Mouse (Mus musculus) embryonic stem cell, embryonic (primary cell): ENCODE data around the gene Gm45713.

Source experiments
- CTCF ChIA-PET, 4 experiments: fragments of 300-600 bp in 2 of 4; fragments of 350-600 bp in 2 of 4; sonication (Branson Sonifier 250); formaldehyde crosslinking; loops; one replicate each; lab custom pipeline; 2022; ENCODE audit warnings: inconsistent platforms in 2 of 4; lab: Charles Lee
- POLR2A ChIA-PET, 4 experiments: fragments of 300-600 bp in 2 of 4; fragments of 350-600 bp in 2 of 4; sonication (Branson Sonifier 250); formaldehyde crosslinking; loops; one replicate each; lab custom pipeline; 2022; ENCODE audit warnings: antibody characterized with exemption in 4 of 4, inconsistent platforms in 1 of 4; lab: Charles Lee

The Gm45713 gene

DNA sequence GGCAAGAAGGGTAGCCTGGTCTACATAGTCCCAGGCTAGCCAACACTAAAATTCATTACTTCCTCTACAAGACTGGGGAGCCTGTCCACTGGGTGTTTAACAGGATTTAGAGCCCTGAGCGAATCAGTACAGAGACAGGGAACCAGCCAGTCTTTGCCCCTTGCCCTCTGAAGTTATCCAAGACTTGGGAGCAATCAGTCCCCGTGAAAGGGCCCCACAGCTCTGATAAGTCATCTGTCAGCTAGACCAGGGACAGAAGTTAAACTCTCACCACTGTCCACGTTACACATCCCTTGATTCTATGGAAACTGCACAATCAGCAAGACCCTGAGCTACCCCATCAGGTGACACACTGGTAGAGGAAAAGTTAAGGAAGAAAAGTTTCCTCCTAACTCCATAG lies 23.5 kb downstream of the Gm45713 start:
- POLR2A ChIA-PET = interaction anchor here (0.5 to 15.2 kb wide), 23 partner anchors 8 to 347 kb away, joined by 3 to 596 read pairs (median 4); partner anchors contain the start of genes Fcgrt (in 3 of the 4), Rpl13a (in 2 of the 4), Rps11 (in 2 of the 4) and Aldh16a1 (in 1 of the 4)
- CTCF ChIA-PET = interaction anchor here in 2 of 4 experiments (0.6 to 1.6 kb wide), 3 partner anchors 9 to 850 kb away, joined by 3 to 4 read pairs (median 3); no protein-coding TSS in a partner anchor

GRCm38 (mm10) chr7:45111940-45112339 lies 24.1 kb downstream of the Gm45713 start:
- ChIA-PET CTCF (interaction anchor here in 3 of 4 experiments (1.1 to 1.6 kb wide), 3 partner anchors 9 to 849 kb away, joined by 3 to 4 read pairs (median 3); no protein-coding TSS in a partner anchor), POLR2A (interaction anchor here (0.6 to 15.2 kb wide), 31 partner anchors 8 to 231 kb away, joined by 3 to 596 read pairs (median 4); partner anchors contain the start of genes Fcgrt (in 3 of the 4), Rpl13a (in 3 of the 4), Rps11 (in 2 of the 4) and Aldh16a1 (in 1 of the 4))

GRCm38 (mm10) chr7:45110089-45110488 lies 25.9 kb downstream of the Gm45713 start:
- POLR2A ChIA-PET = interaction anchor here (0.7 to 15.2 kb wide), 17 partner anchors 10 to 93 kb away, joined by 3 to 596 read pairs (median 6); partner anchors contain the start of genes Rcn3 (in 3 of the 4), Rpl13a (in 2 of the 4), Rps11 (in 2 of the 4) and Aldh16a1 (in 1 of the 4)
- CTCF ChIA-PET = interaction anchor here in 1 of 4 experiments (0.6 to 1.0 kb wide), 3 partner anchors 42 to 805 kb away, joined by 3 to 5 read pairs (median 3); no protein-coding TSS in a partner anchor

DNA sequence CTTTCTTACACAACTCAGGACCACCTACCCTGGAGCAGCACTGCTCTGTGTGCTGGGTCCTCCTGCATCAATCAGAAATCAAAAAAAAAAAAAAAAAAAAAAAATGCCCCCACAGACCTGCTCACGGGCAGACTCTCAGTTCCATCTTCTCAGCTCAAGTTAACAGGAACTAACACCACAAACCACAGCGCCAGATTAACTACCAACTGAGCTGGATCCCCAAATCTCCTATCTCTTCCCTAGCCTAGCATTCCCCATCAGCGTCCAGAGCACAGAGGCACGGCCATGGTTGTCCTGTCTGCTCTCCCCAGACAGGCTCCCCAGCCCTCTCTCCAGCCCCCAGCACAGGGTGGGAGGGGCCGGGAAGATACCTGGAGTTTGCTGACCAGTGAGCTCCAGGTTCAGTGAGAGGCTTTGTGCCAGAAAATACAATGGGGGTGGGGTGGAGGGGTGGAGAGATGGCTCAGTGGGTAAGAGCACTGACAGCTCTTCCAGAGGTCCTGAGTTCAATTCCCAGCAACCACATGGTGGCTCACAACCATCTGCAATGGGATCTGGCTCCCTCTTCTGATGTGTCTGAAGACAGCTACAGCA lies 28.9 kb downstream of the Gm45713 start:
- ChIA-PET CTCF (interaction anchor here in 3 of 4 experiments (0.6 to 2.9 kb wide), 15 partner anchors 8 to 860 kb away, joined by 3 to 16 read pairs (median 4); partner anchors contain the start of genes Aldh16a1 (in 1 of the 3), Flt3l (in 1 of the 3), Gm45713 (in 1 of the 3) and Rcn3 (in 1 of the 3)), POLR2A (interaction anchor here (0.6 to 15.2 kb wide), 36 partner anchors 8 to 1394 kb away, joined by 3 to 596 read pairs (median 4); partner anchors contain the start of genes Rcn3 (in 3 of the 4), Aldh16a1 (in 2 of the 4), Rpl13a (in 2 of the 4) and Rps11 (in 2 of the 4))

- CTCF ChIA-PET = interaction anchor here (0.6 to 2.9 kb wide), 9 partner anchors 21 to 396 kb away, joined by 3 to 16 read pairs (median 4); partner anchors contain the start of genes Aldh16a1 (in 1 of the 4), Flt3l (in 1 of the 4) and Gm45713 (in 1 of the 4)
- POLR2A ChIA-PET = interaction anchor here (0.6 to 15.2 kb wide), 27 partner anchors 8 to 559 kb away, joined by 3 to 596 read pairs (median 5); partner anchors contain the start of genes Aldh16a1 (in 2 of the 4), Rcn3 (in 2 of the 4), Rpl13a (in 2 of the 4) and Rps11 (in 2 of the 4)
These were observed 29.6 kb downstream of the Gm45713 start for GRCm38 (mm10) chr7:45106441-45106840.

DNA sequence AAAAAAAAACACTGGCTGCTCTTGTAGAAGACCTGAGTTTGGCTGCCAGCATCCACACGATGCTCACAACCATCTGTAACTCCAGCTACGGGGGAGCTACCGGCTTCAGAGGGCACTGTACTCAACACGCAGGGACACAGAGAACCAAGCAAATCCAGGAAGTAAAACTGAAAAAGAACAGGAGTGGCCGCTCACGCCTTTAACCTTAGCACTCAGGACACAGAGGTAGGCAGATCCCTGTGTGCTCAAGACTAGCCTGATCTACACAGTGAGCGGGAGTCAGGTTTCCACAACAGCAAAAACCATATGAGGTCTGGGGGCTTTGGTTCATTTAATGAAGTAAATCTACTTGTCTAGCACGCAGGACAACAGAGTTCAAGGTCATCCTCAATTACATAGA lies 30.5 kb downstream of the Gm45713 start:
- CTCF ChIA-PET = interaction anchor here in 1 of 4 experiments (0.7 to 2.9 kb wide), 4 partner anchors 24 to 192 kb away, joined by 3 to 16 read pairs (median 5); partner anchors contain the start of genes Flt3l and Gm45713

GRCm38 (mm10) chr7:45104941-45105340 lies 31.1 kb downstream of the Gm45713 start:
- ChIA-PET CTCF (interaction anchor here in 1 of 4 experiments (1.2 to 2.9 kb wide), 3 partner anchors 23 to 37 kb away, joined by 3 to 16 read pairs (median 8); no protein-coding TSS in a partner anchor), POLR2A (interaction anchor here in 3 of 4 experiments (0.5 to 15.2 kb wide), 21 partner anchors 9 to 455 kb away, joined by 3 to 596 read pairs (median 7); partner anchors contain the start of genes Rcn3 (in 3 of the 3), Aldh16a1 (in 2 of the 3), Pih1d1 (in 2 of the 3) and Rpl13a (in 2 of the 3))

More for the DNA sequence above, 30.5 kb downstream of the Gm45713 start:
- POLR2A ChIA-PET = interaction anchor here (0.6 to 15.2 kb wide), 22 partner anchors 7 to 454 kb away, joined by 3 to 596 read pairs (median 6); partner anchors contain the start of genes Aldh16a1 (in 2 of the 4), Pih1d1 (in 2 of the 4), Rcn3 (in 2 of the 4) and Rpl13a (in 2 of the 4)

- POLR2A ChIA-PET = interaction anchor here in 3 of 4 experiments (0.6 to 15.2 kb wide), 35 partner anchors 8 to 263 kb away, joined by 3 to 596 read pairs (median 5); partner anchors contain the start of genes Rcn3 (in 3 of the 3), Aldh16a1 (in 2 of the 3), Pih1d1 (in 2 of the 3) and Rpl13a (in 2 of the 3)
These were observed 32.3 kb downstream of the Gm45713 start, which contains the start of gene Fcgrt for GRCm38 (mm10) chr7:45103652-45104180. Gene Fcgrt (minus strand): TSS chr7:45103851.

GRCm38 (mm10) chr7:45102940-45103585 lies 33.0 kb downstream of the Gm45713 start:
- ChIA-PET POLR2A (interaction anchor here in 3 of 4 experiments (0.5 to 18.8 kb wide), 35 partner anchors 8 to 264 kb away, joined by 3 to 596 read pairs (median 5); partner anchors contain the start of genes Rcn3 (in 3 of the 3), Aldh16a1 (in 2 of the 3), Pih1d1 (in 2 of the 3) and Rpl13a (in 2 of the 3)), CTCF (interaction anchor here in 3 of 4 experiments (0.5 to 1.9 kb wide), 10 partner anchors 11 to 133 kb away, joined by 3 to 8 read pairs (median 4); partner anchors contain the start of genes Flt3l (in 1 of the 3), Gm45713 (in 1 of the 3) and Rcn3 (in 1 of the 3))

More at GRCm38 (mm10) chr7:45103652-45104180, 32.3 kb downstream of the Gm45713 start, which contains the start of gene Fcgrt:
- CTCF ChIA-PET = interaction anchor here in 3 of 4 experiments (0.5 to 1.9 kb wide), 10 partner anchors 17 to 180 kb away, joined by 3 to 8 read pairs (median 4); partner anchors contain the start of genes Flt3l (in 1 of the 3) and Gm45713 (in 1 of the 3)

DNA sequence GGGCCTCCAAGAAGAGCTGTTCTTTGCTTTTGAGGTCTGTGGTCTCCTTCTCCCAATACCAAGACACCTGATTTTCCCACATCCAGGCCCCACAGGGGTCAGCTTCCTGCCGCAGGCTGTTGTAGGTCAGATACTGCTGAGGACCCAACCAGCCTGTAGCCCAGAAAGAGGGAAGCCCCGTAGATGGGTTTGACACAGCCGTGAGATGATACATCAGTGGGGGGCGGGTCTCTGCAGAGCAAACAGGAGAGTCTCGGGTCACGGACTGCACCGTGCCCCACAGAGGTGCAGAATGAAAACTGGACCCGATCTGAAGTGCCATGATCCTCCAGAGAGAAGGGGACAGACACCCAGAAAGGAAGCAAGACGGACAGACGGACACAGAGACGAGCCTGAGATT lies 33.6 kb downstream of the Gm45713 start:
- ChIA-PET CTCF (interaction anchor here in 1 of 4 experiments (1.0 kb wide), 1 partner anchor 10 kb away, joined by 3 read pairs; the partner anchor contains the start of gene Rcn3), POLR2A (interaction anchor here in 3 of 4 experiments (0.5 to 18.8 kb wide), 10 partner anchors 6 to 231 kb away, joined by 3 to 368 read pairs (median 5); partner anchors contain the start of genes Fcgrt (in 1 of the 3), Rcn3 (in 1 of the 3), Rpl13a (in 1 of the 3) and Rps11 (in 1 of the 3))

GRCm38 (mm10) chr7:45100046-45100445 lies 36.0 kb downstream of the Gm45713 start:
- ChIA-PET POLR2A (interaction anchor here in 2 of 4 experiments (0.9 to 18.8 kb wide), 11 partner anchors 8 to 114 kb away, joined by 3 to 368 read pairs (median 4); partner anchors contain the start of genes Prmt1 (in 2 of the 2), Aldh16a1 (in 1 of the 2), Fcgrt (in 1 of the 2) and Rcn3 (in 1 of the 2)), CTCF (interaction anchor here in 2 of 4 experiments (0.7 to 1.2 kb wide), 3 partner anchors 10 to 35 kb away, joined by 3 to 10 read pairs (median 5); no protein-coding TSS in a partner anchor)

DNA sequence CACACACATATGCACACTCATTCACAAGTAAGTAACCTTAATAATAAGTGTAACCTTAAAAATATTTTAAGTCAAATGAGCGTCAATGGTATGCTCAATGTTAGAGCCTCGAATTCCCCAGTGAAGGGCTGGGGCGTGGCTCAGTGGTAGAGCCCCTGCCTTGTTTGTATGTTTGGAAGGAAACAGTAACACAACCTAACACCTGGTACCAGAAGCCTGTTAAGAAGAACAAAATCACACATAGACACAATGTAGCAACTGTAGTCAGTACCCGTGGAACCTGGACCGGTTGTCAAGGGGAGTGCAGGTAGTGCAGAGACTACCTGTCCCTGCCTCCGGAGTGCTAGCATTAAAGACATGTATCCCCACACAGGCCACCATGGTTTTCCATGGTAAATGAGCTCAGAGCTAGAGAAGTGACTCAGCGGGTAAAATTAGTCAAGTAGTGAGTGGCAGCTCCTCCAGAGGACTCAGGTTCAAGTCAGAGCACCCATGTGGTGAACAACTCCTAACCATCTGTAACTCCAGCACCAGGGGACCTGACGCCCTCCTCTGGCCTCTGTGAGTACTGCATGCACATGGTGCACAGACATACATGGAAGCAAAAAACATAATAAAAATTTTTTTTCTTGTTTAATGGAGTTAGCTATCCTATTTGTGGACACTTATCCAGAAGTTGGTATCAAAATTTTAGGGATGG lies 37.3 kb downstream of the Gm45713 start:
- ChIA-PET CTCF (interaction anchor here in 3 of 4 experiments (0.6 to 1.2 kb wide), 8 partner anchors 8 to 45 kb away, joined by 3 to 7 read pairs (median 3); no protein-coding TSS in a partner anchor), POLR2A (interaction anchor here (0.6 to 18.8 kb wide), 18 partner anchors 8 to 302 kb away, joined by 3 to 368 read pairs (median 4); partner anchors contain the start of genes Fcgrt (in 1 of the 4), Prmt1 (in 1 of the 4), Rpl13a (in 1 of the 4) and Rps11 (in 1 of the 4))

DNA sequence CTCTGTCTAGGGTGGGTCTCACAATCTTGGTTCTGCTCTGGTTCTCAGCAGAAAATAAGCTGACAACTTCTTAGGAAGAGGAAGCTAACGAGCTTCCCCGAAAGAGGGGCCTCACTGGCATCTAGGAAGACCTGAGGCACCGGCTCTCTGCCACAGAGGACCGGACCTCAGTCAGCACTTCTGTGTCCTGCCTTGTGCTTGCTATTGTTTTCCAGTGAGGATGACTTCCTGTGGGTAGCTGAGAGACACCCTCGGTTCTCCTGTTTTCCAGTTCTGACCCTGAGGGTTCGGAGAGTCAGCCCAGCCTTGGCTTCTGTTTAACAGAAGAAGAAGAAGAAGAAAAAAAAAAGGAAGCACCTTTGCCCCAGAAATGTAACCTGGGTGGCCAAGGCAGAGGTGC lies 38.6 kb downstream of the Gm45713 start:
- ChIA-PET CTCF (interaction anchor here in 3 of 4 experiments (0.6 to 1.3 kb wide), 7 partner anchors 11 to 143 kb away, joined by 3 to 7 read pairs (median 3); partner anchors contain the start of genes Flt3l (in 1 of the 3) and Gm45713 (in 1 of the 3)), POLR2A (interaction anchor here in 3 of 4 experiments (0.6 to 18.8 kb wide), 19 partner anchors 9 to 145 kb away, joined by 3 to 368 read pairs (median 3); partner anchors contain the start of genes Pih1d1 (in 2 of the 3), Aldh16a1 (in 1 of the 3), Fcgrt (in 1 of the 3) and Flt3l (in 1 of the 3))

DNA sequence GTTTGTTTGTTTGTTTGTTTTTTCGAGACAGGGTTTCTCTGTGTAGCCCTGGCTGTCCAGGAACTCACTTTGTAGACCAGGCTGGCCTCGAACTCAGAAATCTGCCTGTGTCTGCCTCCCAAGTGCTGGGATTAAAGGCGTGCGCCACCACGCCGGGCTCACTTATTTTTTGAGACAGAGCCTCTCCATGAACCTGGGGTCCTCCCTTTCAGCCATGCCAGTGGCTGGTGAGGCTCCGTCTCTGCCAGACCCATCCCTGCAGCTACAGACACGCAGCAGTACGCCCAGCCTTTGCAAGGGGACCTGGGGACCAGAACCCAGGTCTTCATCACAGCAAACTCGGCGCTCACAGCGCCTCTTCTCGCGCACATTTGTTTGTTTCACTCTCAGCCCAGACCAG lies 40.1 kb downstream of the Gm45713 start:
- CTCF ChIA-PET = interaction anchor here in 2 of 4 experiments (0.6 to 2.2 kb wide), 3 partner anchors 11 to 28 kb away, joined by 3 to 7 read pairs (median 6); no protein-coding TSS in a partner anchor
- POLR2A ChIA-PET = interaction anchor here in 2 of 4 experiments (0.7 to 18.8 kb wide), 13 partner anchors 8 to 239 kb away, joined by 3 to 368 read pairs (median 4); partner anchors contain the start of genes Fcgrt (in 2 of the 2), Hrc (in 1 of the 2), Prmt1 (in 1 of the 2) and Rpl13a (in 1 of the 2)
